Mouse (Mus musculus): Measurements from ENCODE around the gene Trim14. TPM values are rescaled to one million over a fixed set of nuclear protein-coding genes. Genes with fewer than 3 reads are reported as not detected.

The Trim14 gene
- total and polyA plus RNA-seq, 2 experiments from 2014 or later = 0.46 to 10.9 TPM

GRCm38 (mm10) chr4:46452481-46452850 is 83.5 kb downstream of the Trim14 start:
- peak; percentile 15; the same call in 1 of the 2 replicates for ATAC-seq (ENCODE audit: insufficient read depth, low read depth)
- TF ChIP-seq EP300 (IDR thresholded peaks at IDR 0.05; ENCODE audit: low read depth) (no peak), CTCF (IDR thresholded peaks at IDR 0.05; ENCODE audit: low read depth) (no peak)

DNA sequence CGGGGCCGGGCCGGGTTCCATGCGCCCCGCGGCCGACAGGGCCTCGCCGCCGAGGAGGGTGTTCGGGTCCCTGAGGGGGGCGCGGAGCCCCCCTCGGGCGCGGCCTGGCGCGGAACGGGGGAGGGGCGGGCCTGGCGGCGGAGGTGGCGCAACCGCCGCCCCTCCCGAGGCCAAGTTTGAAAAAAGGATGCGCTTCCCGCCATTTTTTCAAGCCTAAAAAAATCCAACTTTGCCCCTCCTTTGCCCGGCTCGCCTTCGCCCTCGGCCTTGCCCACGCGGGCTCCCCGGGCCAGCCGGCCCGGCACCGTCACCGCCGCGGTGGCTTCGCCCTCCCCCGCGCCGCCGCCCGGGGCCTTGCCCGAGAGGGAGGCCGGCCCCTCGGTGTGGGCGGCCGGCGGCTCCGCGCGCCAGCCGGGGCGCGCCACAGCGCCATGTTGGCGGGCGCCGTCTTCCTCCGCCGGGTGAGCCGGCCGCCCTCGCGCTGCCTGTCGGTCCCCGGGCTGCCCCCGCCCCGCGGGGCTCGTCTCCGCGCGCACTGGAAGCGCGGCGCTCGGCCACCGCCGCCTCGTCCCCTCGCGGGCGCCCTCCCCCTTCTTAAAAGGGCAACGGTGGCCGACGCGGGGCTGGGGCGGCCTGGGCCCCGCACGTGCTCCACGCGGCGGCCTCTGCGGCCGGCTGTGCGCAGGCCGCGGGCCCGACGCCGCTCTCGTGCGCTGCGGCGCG is 84.0 kb downstream of the Trim14 start:
- Histone ChIP-seq H3K4me3 (ENCODE audit: low read depth, low read length) (peak overlapping the region; percentile 87), H3K4me2 (ENCODE audit: low read depth, low read length) (peak overlapping the region; percentile 69), H3K27ac (ENCODE audit: low read depth) (peak overlapping the region; percentile 97), H3K9ac (replicated peaks; ENCODE audit: low read depth, low read length) (peak overlapping the region; percentile 86), H3K9me3 (replicated peaks; ENCODE audit: control insufficient read depth, low read length) (no peaks in the 10 kb centered on the region), H3K4me1 (ENCODE audit: control insufficient read depth, insufficient read depth) (peaks cover 32% of the 10 kb centered on the region), H3K36me3 (replicated peaks; ENCODE audit: control insufficient read depth, insufficient read depth, low read length) (no peaks in the 10 kb centered on the region), H3K27me3 (ENCODE audit: control insufficient read depth, insufficient read depth, low read length) (no peaks in the 10 kb centered on the region)
- DNase-seq (ENCODE audit: low spot score) = peak; percentile 74
- TF ChIP-seq CTCF (IDR thresholded peaks at IDR 0.05; ENCODE audit: low read depth) = no peak
- TF ChIP-seq EP300 (IDR thresholded peaks at IDR 0.05; ENCODE audit: low read depth) = no peak
- WGBS = under 1% methylated on average over 81 of the region's 111 CpGs
- ATAC-seq (ENCODE audit: insufficient read depth, low read depth) = peak; percentile 52

More at GRCm38 (mm10) chr4:46452481-46452850, 83.5 kb downstream of the Trim14 start:
- Histone ChIP-seq H3K36me3 (replicated peaks; ENCODE audit: control insufficient read depth, insufficient read depth, low read length) (no peaks in the 10 kb centered on the region), H3K27me3 (ENCODE audit: control insufficient read depth, insufficient read depth, low read length) (no peaks in the 10 kb centered on the region), H3K9me3 (replicated peaks; ENCODE audit: control insufficient read depth, low read length) (no peaks in the 10 kb centered on the region), H3K4me3 (ENCODE audit: low read depth, low read length) (peak overlapping the region; percentile 87), H3K4me1 (ENCODE audit: control insufficient read depth, insufficient read depth) (peaks cover 32% of the 10 kb centered on the region), H3K27ac (ENCODE audit: low read depth) (peak overlapping the region; percentile 97), H3K4me2 (ENCODE audit: low read depth, low read length) (peak overlapping the region; percentile 69), H3K9ac (replicated peaks; ENCODE audit: low read depth, low read length) (peak overlapping the region; percentile 86)
- WGBS = under 1% methylated on average over 19 of the region's 19 CpGs
- DNase-seq (ENCODE audit: low spot score) = peak; percentile 56

DNA sequence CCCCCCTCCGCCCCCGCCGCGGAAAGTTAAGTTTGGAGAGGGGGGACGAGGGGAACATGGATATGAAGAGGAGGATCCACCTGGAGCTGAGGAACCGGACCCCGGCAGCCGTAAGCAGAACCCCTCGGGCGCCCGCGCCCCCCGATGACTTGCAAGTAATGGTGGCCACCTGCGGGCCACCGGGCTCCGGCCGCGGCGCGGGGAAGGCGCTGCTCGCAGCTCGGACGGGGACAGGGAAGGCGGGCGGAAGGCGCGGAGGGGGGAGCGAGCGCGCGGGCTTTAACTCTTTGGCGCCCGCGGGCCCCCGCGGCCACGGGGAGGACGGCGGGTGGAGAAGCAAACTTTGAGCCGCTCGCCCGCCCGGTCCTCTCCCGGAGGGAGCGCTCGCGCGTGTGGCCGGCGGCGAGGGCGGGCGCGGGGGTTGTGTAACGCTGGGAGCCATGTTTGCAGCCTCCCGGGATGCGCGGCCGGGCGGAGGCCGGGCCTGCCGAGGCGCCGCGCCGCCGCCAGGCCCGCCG is 84.6 kb downstream of the Trim14 start:
- WGBS = 0% methylated on average over 37 of the region's 70 CpGs
- peak overlapping the region; percentile 97 for H3K27ac ChIP-seq (ENCODE audit: low read depth)
- ATAC-seq (ENCODE audit: insufficient read depth, low read depth) (peak; percentile 54), DNase-seq (ENCODE audit: low spot score) (peak; percentile 62)
- peak overlapping the region; percentile 87 for H3K4me3 ChIP-seq (ENCODE audit: low read depth, low read length)
- no peaks in the 10 kb centered on the region for H3K27me3 ChIP-seq (ENCODE audit: control insufficient read depth, insufficient read depth, low read length)
- peak overlapping the region; percentile 86 for H3K9ac ChIP-seq (replicated peaks; ENCODE audit: low read depth, low read length)
- no peaks in the 10 kb centered on the region for H3K9me3 ChIP-seq (replicated peaks; ENCODE audit: control insufficient read depth, low read length)
- no peaks in the 10 kb centered on the region for H3K36me3 ChIP-seq (replicated peaks; ENCODE audit: control insufficient read depth, insufficient read depth, low read length)
- TF ChIP-seq EP300 (IDR thresholded peaks at IDR 0.05; ENCODE audit: low read depth) (no peak), CTCF (IDR thresholded peaks at IDR 0.05; ENCODE audit: low read depth) (no peak)
- peak overlapping the region; percentile 69 for H3K4me2 ChIP-seq (ENCODE audit: low read depth, low read length)
- peaks cover 32% of the 10 kb centered on the region for H3K4me1 ChIP-seq (ENCODE audit: control insufficient read depth, insufficient read depth)

- ATAC-seq (ENCODE audit: insufficient read depth, low read depth) (peak; percentile 91), DNase-seq (ENCODE audit: low spot score) (peak; percentile 91)
- Histone ChIP-seq H3K9ac (replicated peaks; ENCODE audit: low read depth, low read length) (peak within 1 kb of the TSS; percentile 86), H3K4me1 (ENCODE audit: control insufficient read depth, insufficient read depth) (peaks cover 29% of the 10 kb centered on the region), H3K4me2 (ENCODE audit: low read depth, low read length) (peak within 1 kb of the TSS; percentile 69), H3K4me3 (ENCODE audit: low read depth, low read length) (peak within 1 kb of the TSS; percentile 87), H3K9me3 (replicated peaks; ENCODE audit: control insufficient read depth, low read length) (no peaks in the 10 kb centered on the region), H3K27me3 (ENCODE audit: control insufficient read depth, insufficient read depth, low read length) (no peaks in the 10 kb centered on the region), H3K27ac (ENCODE audit: low read depth) (peak within 1 kb of the TSS; percentile 97), H3K36me3 (replicated peaks; ENCODE audit: control insufficient read depth, insufficient read depth, low read length) (no peaks in the 10 kb centered on the region)
- WGBS = under 1% methylated on average over 49 of the region's 66 CpGs
- TF ChIP-seq CTCF (IDR thresholded peaks at IDR 0.05; ENCODE audit: low read depth) (peak; percentile 52), EP300 (IDR thresholded peaks at IDR 0.05; ENCODE audit: low read depth) (no peak)
Measured at GRCm38 (mm10) chr4:46450519-46451131, 85.3 kb downstream of the Trim14 start, which contains the start of gene Anp32b. Gene Anp32b, plus strand, starts transcription at chr4:46450902.

DNA sequence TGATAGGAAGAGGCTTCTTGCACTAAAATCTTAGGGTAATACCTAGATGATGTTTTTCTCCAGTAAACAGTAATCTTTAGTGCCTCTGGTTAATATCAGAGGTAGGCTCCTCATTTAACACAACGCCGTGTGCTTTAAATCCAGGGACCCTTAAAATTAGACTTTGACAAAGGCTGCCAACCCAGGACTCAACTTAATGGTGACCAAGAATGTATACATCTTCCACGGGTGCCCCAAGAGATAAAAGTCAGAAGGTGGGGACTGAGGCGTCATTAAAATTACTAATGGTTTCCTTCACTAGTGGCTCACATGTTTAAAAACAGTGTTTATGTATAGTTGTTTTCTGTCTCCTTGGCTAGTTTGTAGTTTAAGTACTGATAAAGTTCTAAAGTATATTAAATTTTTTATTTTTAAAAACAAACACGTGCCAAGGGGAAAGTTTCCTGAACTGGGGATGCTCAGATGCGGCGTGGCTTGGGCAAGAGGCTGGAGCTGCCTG is 85.9 kb downstream of the Trim14 start:
- peak overlapping the region; percentile 87 for H3K4me3 ChIP-seq (ENCODE audit: low read depth, low read length)

More for the DNA sequence above, 85.9 kb downstream of the Trim14 start:
- peak overlapping the region; percentile 69 for H3K4me2 ChIP-seq (ENCODE audit: low read depth, low read length)
- peak overlapping the region; percentile 97; the same call in 1 of the 2 replicates for H3K27ac ChIP-seq (ENCODE audit: low read depth)
- no peak for DNase-seq (ENCODE audit: low spot score)
- ATAC-seq (ENCODE audit: insufficient read depth, low read depth) = no peak
- peak overlapping the region; percentile 86 for H3K9ac ChIP-seq (replicated peaks; ENCODE audit: low read depth, low read length)
- peaks cover 29% of the 10 kb centered on the region for H3K4me1 ChIP-seq (ENCODE audit: control insufficient read depth, insufficient read depth)
- TF ChIP-seq CTCF (IDR thresholded peaks at IDR 0.05; ENCODE audit: low read depth) = no peak
- TF ChIP-seq EP300 (IDR thresholded peaks at IDR 0.05; ENCODE audit: low read depth) = no peak
- no peaks in the 10 kb centered on the region for H3K9me3 ChIP-seq (replicated peaks; ENCODE audit: control insufficient read depth, low read length)
- H3K27me3 ChIP-seq (ENCODE audit: control insufficient read depth, insufficient read depth, low read length) = no peaks in the 10 kb centered on the region
- no peaks in the 10 kb centered on the region for H3K36me3 ChIP-seq (replicated peaks; ENCODE audit: control insufficient read depth, insufficient read depth, low read length)
- WGBS = 40% methylated on average over 7 of the region's 7 CpGs
